Mouse (Mus musculus) 3134 (cell line): Measurements from ENCODE around the gene Lrrc45.
A peak's percentile ranks its signal among the peaks of the same experiment; 100 is the strongest.
"Not testable (repeated sequence)": the region's sequence is repeated elsewhere in the genome, so short reads cannot be mapped to it uniquely, and the experiment has no call there.

ENCODE experiments used
- DNase-seq: peaks from one replicate; pipeline ENCODE4 v3.0.0-alpha.2; 2011; ENCODE audit warnings: low spot score; ENCODE audit not compliant: insufficient read length; ENCODE audit errors: extremely low read depth

Gene Lrrc45

GRCm38 (mm10) chr11:120763121-120763999 is 49.6 kb downstream of the Lrrc45 start:
- peak; percentile 38 for DNase-seq

DNA sequence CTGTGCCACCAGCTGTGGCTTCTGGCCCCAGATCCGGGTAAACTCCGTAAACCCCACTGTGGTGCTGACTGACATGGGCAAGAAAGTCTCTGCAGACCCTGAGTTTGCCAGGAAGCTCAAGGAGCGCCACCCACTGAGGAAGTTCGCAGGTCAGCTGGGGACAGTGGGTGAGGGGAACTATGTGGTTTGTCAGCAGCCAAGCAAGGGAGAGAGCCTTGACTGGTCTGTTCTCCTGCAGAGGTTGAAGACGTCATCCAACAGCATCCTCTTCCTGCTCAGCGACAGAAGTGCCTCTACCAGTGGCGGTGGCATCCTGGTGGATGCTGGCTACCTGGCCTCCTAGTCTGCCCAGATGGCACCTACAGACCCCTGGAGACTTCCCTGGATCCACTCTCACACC is 53.3 kb downstream of the Lrrc45 start:
- DNase-seq = not testable (repeated sequence)

DNA sequence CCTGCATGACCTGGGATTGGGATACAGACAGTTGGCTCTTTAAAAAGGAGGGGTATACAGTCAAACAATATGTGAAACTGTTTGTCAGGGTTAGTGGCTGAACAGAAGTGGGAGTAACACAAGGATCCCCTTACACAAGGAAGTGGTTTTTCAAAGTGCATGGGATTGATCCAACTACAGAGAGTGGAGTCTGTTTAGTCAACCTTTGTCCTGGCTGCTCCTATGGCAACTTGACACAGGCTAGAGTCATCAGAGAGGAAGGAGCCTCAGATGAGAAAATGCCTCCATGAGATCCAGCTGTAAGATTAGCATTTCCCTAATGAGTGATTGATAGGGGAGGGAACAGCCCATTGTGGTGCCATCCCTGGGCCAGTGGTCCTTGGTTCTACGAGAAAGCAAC is 54.5 kb downstream of the Lrrc45 start:
- no peak for DNase-seq
